Mouse (Mus musculus) kidney, adult 2 months (tissue): ENCODE measurements around the gene Zfp462.

Experiments
- CTCF ChIP-seq: fragments of 200-500 bp; conservative IDR thresholded peaks from 2 replicates; pipeline ENCODE4 v1.5.1; 2011; ENCODE audit warnings: low read depth, mild to moderate bottlenecking, control low read depth, low read length, moderate library complexity, mixed read lengths; ENCODE audit not compliant: insufficient read depth, insufficient read length
- POLR2A ChIP-seq: fragments of 200-500 bp; IDR thresholded peaks from one replicate; pipeline ENCODE4 v1.6.1; 2011; ENCODE audit warnings: low read depth, low read length, control low read depth

- TF ChIP-seq CTCF (no peak), POLR2A (no peak)
These were observed 158.7 kb downstream of the Zfp462 start for GRCm38 (mm10) chr4:55103575-55103974.
